Mouse (Mus musculus): ENCODE data around the gene Clec16a. TPM values are rescaled to one million over a fixed set of nuclear protein-coding genes. Genes with fewer than 3 reads are reported as not detected.
A peak's percentile ranks its signal among the peaks of the same experiment; 100 is the strongest.

The Clec16a gene
- total RNA-seq, 1 experiment from 2014 or later = 15.5 TPM

GRCm38 (mm10) chr16:10705396-10705795, 160.3 kb downstream of the Clec16a start:
- ATAC-seq (replicated peaks; ENCODE audit: low read depth, poor library complexity, severe bottlenecking) = no peak

DNA sequence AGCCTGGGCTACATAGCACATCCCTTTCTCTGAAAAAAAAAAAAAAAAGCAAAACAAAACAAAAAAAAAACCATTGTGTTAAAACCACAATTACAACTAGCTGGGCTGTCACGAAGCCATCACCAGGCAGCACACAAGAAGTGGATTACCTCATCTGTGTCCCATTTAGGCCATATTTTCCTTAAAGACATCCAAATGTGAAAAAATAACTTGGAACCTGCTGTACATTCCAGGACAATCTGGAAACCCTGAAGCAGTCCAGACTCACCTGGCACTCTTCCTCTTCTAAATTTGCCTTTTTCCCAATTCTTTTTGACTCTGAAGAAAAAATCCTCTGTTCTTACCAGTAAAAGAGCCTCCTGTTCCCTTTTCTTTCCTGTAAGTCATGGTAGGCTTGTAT, 166.4 kb downstream of the Clec16a start:
- ATAC-seq (replicated peaks; ENCODE audit: low read depth, poor library complexity, severe bottlenecking) = no peak

GRCm38 (mm10) chr16:10713041-10713440, 167.9 kb downstream of the Clec16a start:
- ATAC-seq (replicated peaks; ENCODE audit: low read depth, poor library complexity, severe bottlenecking) = no peak

DNA sequence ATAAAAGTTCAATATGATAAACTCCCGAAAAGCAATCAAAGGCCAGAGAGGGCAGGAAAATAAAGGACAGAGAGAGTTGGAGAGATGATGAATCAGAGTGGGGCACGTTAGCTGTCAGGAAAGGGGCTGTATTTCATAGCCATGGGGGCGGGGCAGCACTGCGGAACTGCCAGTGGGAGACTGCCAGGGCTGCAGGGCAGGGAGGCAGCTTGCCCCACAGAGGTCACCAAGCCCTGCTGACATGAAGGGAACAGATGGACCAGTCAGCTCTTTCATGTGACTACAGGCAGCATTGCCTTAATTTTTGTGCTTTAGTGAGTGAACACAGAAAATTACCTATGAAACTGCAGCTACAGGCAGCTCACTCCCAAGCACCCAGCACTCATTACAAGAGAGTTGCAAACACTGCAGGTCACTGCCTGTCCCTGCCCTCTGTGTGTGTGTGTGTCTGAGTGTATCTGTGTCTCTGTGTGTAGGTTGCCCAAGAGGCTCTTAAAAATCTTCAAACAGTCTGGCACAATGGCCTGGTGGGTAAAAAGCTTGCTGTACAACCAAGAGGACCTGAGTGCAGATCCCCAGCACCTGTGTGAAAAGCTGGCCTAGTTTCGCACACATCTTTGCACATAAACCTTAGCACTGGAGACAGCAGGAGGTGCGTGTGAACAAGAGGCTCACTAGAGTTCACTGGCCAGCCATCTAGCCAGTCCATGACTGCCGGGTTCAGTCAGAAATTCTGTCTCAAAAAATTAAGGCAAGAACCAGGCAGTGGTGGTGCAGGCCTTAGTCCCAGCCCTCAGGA, 168.5 kb downstream of the Clec16a start:
- ATAC-seq (replicated peaks; ENCODE audit: low read depth, poor library complexity, severe bottlenecking) = peak; percentile 87

GRCm38 (mm10) chr16:10715211-10715610, 170.1 kb downstream of the Clec16a start:
- no peak for ATAC-seq (replicated peaks; ENCODE audit: low read depth, poor library complexity, severe bottlenecking)

- ATAC-seq (replicated peaks; ENCODE audit: low read depth, poor library complexity, severe bottlenecking) = no peak
Measured at GRCm38 (mm10) chr16:10715632-10716031, 170.5 kb downstream of the Clec16a start.

- no peak for ATAC-seq (replicated peaks; ENCODE audit: low read depth, poor library complexity, severe bottlenecking)
Measured at GRCm38 (mm10) chr16:10716696-10717095, 171.6 kb downstream of the Clec16a start.

- peak; percentile 50; the same call in 1 of the 2 replicates for ATAC-seq (replicated peaks; ENCODE audit: low read depth, poor library complexity, severe bottlenecking)
Measured at GRCm38 (mm10) chr16:10719971-10720370, 174.8 kb downstream of the Clec16a start.

GRCm38 (mm10) chr16:10722882-10723544, 177.9 kb downstream of the Clec16a start:
- ATAC-seq (replicated peaks; ENCODE audit: low read depth, poor library complexity, severe bottlenecking) = no peak

- peak; percentile 56 for ATAC-seq (replicated peaks; ENCODE audit: low read depth, poor library complexity, severe bottlenecking)
Measured at GRCm38 (mm10) chr16:10723816-10724647, 178.9 kb downstream of the Clec16a start.

DNA sequence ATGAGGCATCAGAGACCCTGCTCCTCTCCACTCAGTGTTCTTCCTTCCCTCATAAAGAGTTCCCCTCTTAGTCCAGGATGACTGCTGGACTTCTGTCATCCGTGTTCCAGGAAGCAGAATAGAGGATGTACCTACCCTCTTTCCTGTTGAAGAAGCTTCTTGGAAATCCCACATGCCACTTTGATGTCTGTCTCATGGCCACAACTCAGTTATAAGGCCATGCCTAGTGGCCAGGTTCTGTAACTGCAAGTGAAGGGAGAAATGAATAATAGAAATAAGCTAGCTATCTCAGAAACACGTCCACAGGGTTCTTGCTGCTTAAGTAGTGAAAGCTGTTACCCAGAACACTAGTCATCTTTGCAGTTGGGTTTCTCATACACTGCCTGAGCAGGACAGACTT, 180.0 kb downstream of the Clec16a start:
- peak; percentile 49; the same call in 1 of the 2 replicates for ATAC-seq (replicated peaks; ENCODE audit: low read depth, poor library complexity, severe bottlenecking)

GRCm38 (mm10) chr16:10727630-10728029, 182.5 kb downstream of the Clec16a start:
- no peak for ATAC-seq (replicated peaks; ENCODE audit: low read depth, poor library complexity, severe bottlenecking)

DNA sequence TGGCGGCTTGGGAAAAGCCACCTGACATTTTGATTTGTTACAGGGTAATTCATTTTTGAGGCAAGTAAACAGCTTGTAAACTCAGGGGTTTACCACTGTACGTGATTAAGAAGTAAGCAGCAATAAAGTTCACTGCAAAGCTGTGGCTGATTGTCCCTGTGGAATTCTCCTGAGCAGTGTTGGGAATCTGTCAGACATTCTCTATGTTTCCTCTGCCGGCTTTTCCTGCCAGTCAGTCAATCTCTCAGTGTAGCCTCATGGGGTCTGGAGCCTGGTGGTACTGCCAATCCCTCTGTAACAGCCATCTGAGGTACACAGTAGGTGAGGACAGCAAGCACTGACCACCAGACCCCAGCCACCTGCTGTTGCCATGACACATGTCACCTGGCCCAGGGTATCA, 183.7 kb downstream of the Clec16a start:
- ATAC-seq (replicated peaks; ENCODE audit: low read depth, poor library complexity, severe bottlenecking) = no peak

GRCm38 (mm10) chr16:10730941-10731340, 185.8 kb downstream of the Clec16a start:
- peak; percentile 27 for ATAC-seq (replicated peaks; ENCODE audit: low read depth, poor library complexity, severe bottlenecking)

GRCm38 (mm10) chr16:10731785-10732184, 186.6 kb downstream of the Clec16a start:
- no peak; the same call in 1 of the 2 replicates for ATAC-seq (replicated peaks; ENCODE audit: low read depth, poor library complexity, severe bottlenecking)

- peak; percentile 64 for ATAC-seq (replicated peaks; ENCODE audit: low read depth, poor library complexity, severe bottlenecking)
Measured at GRCm38 (mm10) chr16:10732421-10732820, 187.3 kb downstream of the Clec16a start.

GRCm38 (mm10) chr16:10735781-10736180, 190.6 kb downstream of the Clec16a start:
- ATAC-seq (replicated peaks; ENCODE audit: low read depth, poor library complexity, severe bottlenecking) = no peak

GRCm38 (mm10) chr16:10736364-10736763, 191.2 kb downstream of the Clec16a start:
- ATAC-seq (replicated peaks; ENCODE audit: low read depth, poor library complexity, severe bottlenecking) = no peak

DNA sequence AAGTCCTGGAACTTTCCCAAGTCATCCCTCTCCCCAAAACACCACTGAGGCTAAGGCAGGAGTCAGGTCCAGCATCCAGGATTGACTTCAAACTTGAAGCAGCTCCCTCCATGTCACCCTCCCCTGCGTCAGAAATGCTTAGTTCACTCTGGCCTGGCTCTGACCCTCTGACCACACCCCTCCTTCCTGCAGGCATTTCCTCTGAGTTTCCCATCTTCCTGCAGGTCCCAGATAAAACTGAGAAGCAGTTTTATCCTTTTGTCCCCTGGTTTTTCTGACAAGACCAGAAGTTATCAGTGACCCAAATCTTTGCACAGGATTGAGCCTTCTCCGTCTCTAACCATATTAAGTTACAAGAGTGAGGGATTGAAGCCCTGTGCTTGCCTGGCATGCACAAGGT, 192.4 kb downstream of the Clec16a start:
- peak; percentile 66 for ATAC-seq (replicated peaks; ENCODE audit: low read depth, poor library complexity, severe bottlenecking)

GRCm38 (mm10) chr16:10738866-10739265, 193.7 kb downstream of the Clec16a start:
- ATAC-seq (replicated peaks; ENCODE audit: low read depth, poor library complexity, severe bottlenecking) = no peak
